Mouse (Mus musculus) brain, embryonic 14.5 days (tissue): ENCODE measurements at regions not wholly inside any gene's neighbourhood (a gene's known extent, or its start where the extent isn't known, plus 50 kb on each side); places are given as distances from the start of the nearest gene placed in this dataset.

Experiments
- CTCF ChIP-seq: fragments of 200-500 bp; IDR thresholded peaks from 2 replicates; pipeline ENCODE4 v1.5.1; 2012; ENCODE audit warnings: inconsistent platforms, mild to moderate bottlenecking, moderate library complexity, borderline replicate concordance; ENCODE audit not compliant: insufficient read depth, insufficient read length; ENCODE audit errors: extremely low read depth
- POLR2A ChIP-seq: fragments of 200-500 bp; IDR thresholded peaks from 2 replicates; pipeline ENCODE4 v1.6.1; 2012; ENCODE audit warnings: mild to moderate bottlenecking, inconsistent platforms, borderline replicate concordance; ENCODE audit not compliant: poor library complexity, insufficient read depth, insufficient read length, severe bottlenecking; ENCODE audit errors: extremely low read depth

- TF ChIP-seq CTCF: no peak
- no peak for TF ChIP-seq POLR2A
These were observed 374.8 kb downstream of the Ptprc start for GRCm38 (mm10) chr1:137800752-137801151.
